Mouse (Mus musculus): ENCODE results near the gene Zfp975.
"Not testable (repeated sequence)": the region's sequence is repeated elsewhere in the genome, so short reads cannot be mapped to it uniquely, and the experiment has no call there.

Gene Zfp975

DNA sequence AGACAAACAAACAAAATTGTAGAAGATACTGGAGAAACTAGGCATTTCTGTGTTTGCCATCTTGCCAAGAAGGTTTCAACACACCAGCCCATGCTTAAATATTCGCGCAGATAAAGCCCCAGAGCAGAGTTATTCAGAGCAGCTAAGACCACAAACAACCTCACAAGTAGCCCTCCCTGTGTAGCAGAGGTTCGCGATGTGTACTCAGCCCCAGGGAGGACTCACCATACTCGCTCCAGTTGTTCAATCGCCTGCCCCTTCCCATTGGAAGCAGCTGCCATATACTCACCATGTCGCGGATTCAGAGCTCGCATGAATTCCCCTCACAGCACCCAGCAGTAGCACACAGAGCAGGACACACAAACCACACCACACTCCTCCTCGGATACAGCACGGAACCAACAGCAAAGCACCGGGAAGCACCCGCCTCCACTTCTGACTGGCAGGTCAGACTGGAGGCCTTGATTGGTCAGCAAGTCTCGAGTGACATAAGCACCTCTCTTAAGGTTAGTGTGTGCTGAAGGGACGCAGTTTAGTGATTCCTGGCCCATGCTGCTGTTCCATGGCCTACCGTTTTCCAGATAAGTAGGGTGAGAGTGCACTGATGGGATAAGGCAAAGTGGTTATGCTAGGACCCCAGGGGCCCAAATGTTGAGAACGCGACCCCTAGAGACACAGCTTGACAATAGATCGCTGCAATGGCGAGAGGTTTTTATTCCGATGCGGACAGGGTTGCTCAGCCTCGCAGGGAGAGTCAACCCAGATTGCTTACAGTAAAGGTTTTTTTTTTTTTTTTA, at the start of gene Zfp975:
Gene Zfp975 (minus strand): TSS at position 381 of the 797 bp plus-strand sequence.
- DNase-seq (ENCODE audit: low read depth) = peak; percentile 65

DNA sequence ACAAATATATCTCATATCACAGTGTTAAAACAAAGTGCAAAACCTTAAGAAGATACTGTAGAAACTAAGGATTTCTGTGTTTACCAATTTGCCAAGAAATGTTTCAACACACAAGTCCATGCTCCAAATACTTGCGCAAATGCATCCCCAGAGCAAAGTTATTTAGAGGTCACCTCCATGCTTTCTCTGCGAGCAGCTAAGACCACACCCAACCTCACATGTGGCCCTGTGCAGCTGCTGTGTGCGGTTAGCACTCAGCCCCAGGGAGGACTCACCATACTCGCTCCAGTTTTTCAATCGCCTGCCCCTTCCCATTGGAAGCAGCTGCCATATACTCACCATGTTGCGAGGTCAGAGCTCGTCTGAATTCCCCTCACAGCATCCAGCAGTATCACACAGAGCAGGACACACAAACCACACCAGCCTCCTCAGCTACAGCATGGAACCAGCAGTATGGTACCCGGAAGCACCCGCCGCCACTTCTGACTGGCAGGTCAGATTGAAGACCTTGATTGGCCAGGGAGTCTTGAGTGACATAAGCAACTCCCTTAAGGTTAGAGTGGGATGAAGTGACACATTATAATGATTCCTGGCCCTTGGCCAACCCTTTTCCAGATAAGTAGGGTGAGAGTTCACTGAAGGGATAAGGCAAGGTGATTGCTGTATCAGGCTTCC, 46.1 kb upstream of the Zfp975 start:
- no peak for DNase-seq (ENCODE audit: low read depth)

DNA sequence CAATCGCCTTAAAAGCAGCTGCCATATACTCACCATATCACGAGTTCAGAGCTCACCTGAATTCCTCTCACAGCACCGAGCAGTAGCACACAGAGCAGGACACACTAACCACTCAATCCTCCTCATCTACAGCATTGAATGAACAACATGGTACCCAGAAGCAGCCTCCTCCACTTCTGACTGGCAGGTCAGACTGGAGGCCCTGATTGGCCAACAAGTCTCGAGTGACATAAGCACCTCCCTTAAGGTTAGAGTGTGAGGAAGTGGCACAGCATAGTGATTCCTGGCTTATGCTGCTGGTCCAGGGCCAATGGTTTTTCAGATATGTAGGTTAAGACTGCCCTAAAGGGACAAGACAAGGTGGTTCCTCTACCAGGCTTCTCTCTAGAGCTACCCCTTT, 34.4 kb upstream of the Zfp975 start, which contains the start of gene Gm17067:
Gene Gm17067 (minus strand): TSS at position 101 of the 400 bp plus-strand sequence.
- not testable (repeated sequence) for DNase-seq (ENCODE audit: low read depth)

DNA sequence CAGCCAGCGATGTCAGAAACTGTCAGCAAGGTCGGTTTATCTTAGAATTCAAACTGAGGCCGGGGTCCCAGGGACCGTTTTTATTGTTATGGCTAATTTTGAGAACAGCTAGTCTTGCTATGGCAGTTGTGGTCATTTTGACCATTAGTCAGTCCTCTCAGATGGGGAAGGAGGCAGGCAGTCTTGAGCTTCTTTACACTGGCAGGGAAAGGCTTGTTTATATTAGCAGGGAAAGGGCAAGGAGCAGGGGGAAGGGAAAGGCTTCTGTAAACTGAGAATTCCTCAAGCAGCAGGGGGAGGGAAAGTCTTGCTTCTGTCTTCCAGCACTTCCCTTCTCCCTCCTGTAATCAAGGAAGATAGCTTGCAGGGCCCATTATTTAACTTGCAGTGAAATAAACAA, 709 bp upstream of the Zfp975 start:
- DNase-seq (ENCODE audit: low read depth) = peak; percentile 1

DNA sequence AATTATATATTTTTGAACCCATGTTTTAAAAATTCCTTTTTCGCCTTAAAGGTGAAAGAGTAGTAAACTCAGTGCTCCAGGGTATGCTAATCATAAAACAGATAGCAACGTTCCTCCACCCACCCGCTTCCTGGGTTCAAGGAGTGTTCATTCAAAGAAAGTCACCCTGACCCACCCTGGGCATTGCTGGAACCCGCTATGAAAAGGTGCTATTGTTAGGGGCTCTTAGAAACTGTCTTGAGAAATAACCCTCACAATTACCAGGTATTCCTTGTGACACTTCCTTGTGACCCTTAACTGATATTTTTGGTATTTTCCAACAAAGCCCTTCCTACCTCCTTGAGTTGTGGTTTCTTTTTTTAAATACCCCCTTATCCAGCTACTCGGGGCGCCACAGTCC, 12.5 kb downstream of the Zfp975 start:
- DNase-seq (ENCODE audit: low read depth) = not testable (repeated sequence)

DNA sequence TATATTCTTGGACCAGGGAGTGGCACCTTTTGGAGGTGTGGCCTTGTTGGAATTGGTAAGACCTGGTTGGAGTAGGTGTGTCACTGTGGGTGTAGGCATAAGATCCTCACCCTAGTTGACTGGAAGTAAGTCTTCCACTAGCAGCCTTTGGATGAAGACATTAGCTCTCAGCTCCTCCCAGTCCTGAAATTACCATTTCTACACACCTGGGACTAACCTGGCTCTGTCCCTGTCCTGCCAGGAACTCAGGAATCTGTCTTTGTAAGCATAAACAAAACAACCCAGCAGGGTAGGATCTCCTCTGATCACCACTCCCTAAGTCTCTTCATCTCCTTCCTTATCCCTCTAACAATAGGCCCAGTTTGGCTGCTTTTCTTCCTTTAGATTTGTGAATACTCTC, 12.9 kb downstream of the Zfp975 start:
- not testable (repeated sequence) for DNase-seq (ENCODE audit: low read depth)

DNA sequence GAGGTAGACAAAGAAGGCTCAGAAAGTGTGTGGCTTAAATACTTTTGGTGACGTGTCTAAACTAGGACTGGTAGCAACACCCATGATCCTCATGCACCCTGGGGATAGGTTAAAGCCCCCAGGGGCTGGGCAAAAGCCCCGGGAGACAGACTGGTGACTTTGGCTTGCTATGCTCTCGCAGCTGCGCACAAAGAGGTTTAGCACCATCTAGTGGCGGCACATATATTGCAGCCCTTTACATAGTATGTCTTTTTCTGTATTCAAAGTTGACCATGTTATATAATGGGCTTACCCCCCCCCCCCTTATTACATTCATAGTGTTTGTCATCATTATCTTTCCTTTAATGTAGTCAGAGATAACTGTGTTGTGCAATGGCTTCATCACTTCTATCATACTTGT, 32.4 kb downstream of the Zfp975 start:
- DNase-seq (ENCODE audit: low read depth) = peak; percentile 30

DNA sequence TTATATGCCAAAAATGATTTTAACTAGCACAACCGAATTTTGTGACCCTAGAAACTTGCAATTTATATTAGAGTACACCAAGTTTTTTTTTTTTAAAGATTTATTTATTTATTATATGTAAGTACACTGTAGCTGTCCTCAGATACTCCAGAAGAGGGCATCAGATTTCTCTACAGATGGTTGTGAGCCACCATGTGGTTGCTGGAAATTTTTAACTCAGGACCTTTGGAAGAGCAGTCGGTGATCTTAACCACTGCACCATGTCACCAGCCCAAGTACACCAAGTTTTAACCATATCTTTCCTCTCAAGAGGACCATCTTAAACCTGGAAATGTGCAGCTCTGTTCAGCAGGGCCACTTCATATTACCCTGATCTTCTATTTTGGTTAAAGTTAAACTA, 37.3 kb downstream of the Zfp975 start:
- DNase-seq (ENCODE audit: low read depth) = not testable (repeated sequence)

DNA sequence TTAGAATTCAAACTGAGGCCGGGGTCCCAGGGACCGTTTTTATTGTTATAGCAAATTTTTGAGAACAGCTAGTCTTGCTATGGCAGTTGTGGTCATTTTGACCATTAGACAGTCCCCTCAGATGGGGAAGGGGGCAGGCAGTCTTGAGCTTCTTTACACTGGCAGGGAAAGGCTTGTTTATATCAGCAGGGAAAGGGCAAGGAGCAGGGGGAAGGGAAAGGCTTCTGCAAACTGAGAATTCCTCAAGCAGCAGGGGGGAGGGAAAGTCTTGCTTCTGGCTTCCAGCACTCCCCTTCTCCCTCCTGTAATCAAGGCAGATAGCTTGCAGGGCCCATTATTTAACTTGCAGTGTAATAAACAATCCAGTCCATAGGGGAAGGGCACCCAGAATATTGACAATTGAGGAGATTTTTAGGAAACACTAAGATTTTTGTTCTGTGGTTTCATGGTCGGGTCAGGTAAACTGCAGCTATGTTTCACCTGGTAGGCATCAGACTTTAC, 49.4 kb downstream of the Zfp975 start:
- not testable (repeated sequence) for DNase-seq (ENCODE audit: low read depth)

DNA sequence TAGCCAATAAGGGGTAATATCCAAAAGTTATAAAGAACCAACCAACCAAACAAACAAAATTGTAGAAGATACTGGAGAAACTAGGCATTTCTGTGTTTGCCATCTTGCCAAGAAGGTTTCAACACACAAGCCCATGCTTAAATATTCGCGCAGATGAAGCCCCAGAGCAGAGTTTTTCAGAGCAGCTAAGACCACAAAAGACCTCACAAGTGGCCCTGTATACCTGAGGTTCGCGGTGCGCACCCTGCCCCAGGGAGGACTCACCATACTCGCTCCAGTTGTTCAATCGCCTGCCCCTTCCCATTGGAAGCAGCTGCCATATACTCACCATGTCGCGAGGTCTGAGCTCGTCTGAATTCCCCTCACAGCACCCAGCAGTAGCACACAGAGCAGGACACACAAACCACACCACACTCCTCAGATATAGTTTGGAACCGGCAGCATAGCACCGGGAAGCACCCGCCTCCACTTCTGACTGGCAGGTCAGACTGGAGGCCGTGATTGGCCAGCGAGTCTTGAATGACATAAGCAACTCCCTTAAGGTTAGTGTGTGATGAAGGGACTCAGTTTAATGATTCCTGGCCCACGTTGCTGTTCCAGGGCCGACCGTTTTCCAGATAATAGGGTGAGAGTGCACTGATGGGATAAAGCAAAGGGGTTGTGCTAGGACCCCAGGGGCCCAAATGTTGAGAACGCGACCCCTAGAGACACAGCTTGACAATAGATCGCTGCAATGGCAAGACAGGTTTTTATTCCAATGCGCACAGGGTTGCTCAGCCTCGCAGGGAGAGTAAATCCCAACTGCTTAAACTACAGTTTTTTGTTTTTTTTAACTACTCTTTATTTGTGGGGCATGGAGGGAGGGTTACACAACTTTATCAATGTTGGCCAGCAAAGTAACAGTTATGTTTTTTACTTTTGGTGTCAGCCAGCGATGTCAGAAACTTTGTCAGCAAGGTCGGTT, 50.1 kb downstream of the Zfp975 start, which contains the start of gene Zfp976:
Gene Zfp976 (minus strand): TSS at position 437 of the 964 bp plus-strand sequence.
- DNase-seq (ENCODE audit: low read depth) = peak; percentile 4

DNA sequence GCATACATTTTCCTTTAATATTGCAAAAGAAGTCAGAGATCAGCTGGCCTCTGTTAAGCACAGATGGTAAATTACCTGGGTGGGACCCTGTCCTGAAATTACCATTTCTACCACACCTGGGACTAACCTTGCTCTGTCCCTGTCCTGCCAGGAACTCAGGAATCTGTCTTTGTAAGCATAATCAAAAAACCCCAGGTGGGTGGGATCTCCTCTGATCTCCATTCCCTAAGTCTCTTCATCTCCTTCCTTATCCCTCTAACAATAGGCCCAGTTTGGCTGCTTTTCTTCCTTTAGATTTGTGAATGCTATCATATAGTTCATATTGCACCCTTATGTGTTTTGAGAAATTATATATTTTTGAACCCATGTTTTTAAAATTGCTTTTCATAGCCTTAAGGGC, 61.5 kb downstream of the Zfp975 start:
- not testable (repeated sequence) for DNase-seq (ENCODE audit: low read depth)
